Mouse (Mus musculus) erythroblast, embryonic 14.5 days (primary cell): Measurements from ENCODE around the gene Mapt. TPM values are rescaled to one million over a fixed set of nuclear protein-coding genes. Genes with fewer than 3 reads are reported as not detected.
"Not testable (repeated sequence)": the region's sequence is repeated elsewhere in the genome, so short reads cannot be mapped to it uniquely, and the experiment has no call there.

Source experiments
- H3K27me3 ChIP-seq: 2 replicates; pipeline ENCODE4 v1.6.1; 2012; ENCODE audit warnings: inconsistent platforms; ENCODE audit not compliant: control insufficient read depth
- H3K36me3 ChIP-seq: 2 replicates; pipeline ENCODE4 v1.6.1; 2012; ENCODE audit warnings: mild to moderate bottlenecking, inconsistent platforms; ENCODE audit not compliant: control insufficient read depth
- H3K4me1 ChIP-seq: 2 replicates; pipeline ENCODE4 v1.6.1; 2012; ENCODE audit warnings: inconsistent platforms; ENCODE audit not compliant: control insufficient read depth
- H3K4me3 ChIP-seq: replicated peaks from 2 replicates; pipeline ENCODE3; 2012; ENCODE audit warnings: moderate library complexity, mild to moderate bottlenecking, inconsistent platforms
- H3K9me3 ChIP-seq: 2 replicates; pipeline ENCODE4 v1.6.1; 2012; ENCODE audit warnings: low read length, inconsistent platforms, mixed read lengths; ENCODE audit not compliant: control insufficient read depth
- GATA1 ChIP-seq: IDR thresholded peaks from 2 replicates; pipeline ENCODE4 v1.6.1; 2012; ENCODE audit warnings: low read length, inconsistent platforms, mixed read lengths
- TAL1 ChIP-seq: IDR thresholded peaks from 3 replicates; pipeline ENCODE4 v1.6.1; 2012; ENCODE audit warnings: low read length, inconsistent platforms, mixed read lengths
- polyA plus RNA-seq: library from polyadenylated mRNA; stranded (reverse); fragments of >175 nt; gene quantifications from 2 replicates; pipeline ENCODE4 v1.2.3, GENCODE M21; 2012

Mapt gene
- polyA plus RNA-seq, 1 experiment, result not detected

GRCm38 (mm10) chr11:104230066-104230778 is 968 bp upstream of the Mapt start:
- TF ChIP-seq GATA1 (no peak), TAL1 (no peak)
- peaks cover 62% of the 10 kb centered on the region for H3K27me3 ChIP-seq

DNA sequence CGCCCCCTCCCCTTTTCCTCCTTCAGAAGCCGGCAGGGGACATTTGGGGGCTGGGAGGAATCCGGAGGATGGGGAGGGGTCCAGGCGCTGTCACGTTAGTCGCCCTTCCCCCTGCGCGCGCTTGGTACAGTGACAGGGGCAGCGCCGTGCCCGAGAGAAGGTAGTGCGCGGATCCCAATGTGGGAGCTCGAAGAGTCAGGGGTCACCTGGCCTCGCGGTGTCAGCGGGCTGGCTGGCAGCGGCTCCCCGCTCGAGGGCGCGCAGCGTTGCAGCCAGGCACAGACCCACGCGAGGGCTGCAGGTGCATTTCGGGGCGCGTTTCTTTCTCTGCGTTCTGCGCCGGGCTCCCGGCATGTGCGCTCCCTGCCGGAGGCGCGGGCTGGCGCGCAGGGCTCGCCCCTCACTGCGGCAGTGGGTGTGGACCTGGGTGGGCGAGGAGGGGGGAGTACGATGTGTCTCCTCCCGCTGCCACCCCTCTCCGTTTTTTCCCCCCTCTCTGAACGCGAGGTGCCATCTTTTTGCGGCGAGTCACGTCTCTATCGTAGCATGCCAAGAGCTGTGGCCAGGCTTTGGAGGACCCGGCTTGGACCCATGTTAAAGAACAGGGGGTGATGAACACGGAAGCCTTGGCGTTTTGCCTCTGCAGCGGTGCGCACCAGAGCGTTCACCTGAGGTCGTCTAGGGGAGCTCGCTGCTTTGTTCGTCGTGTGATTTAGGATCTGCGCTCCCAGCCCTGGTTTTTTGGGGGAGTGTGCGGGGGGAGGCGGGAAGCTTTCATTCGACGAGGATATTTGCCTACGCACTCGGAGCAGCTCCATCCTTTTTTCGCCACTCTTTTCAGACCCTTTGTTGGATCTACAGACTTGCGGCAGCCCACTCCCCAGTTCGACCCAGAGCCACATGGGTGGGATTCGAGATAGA is 1.2 kb downstream of the Mapt start:
- Histone ChIP-seq H3K4me3 (no peak overlapping the region), H3K9me3 (no peaks in the 10 kb centered on the region; the same call in 1 of the 2 replicates), H3K27me3 (peaks cover 79% of the 10 kb centered on the region), H3K4me1 (peaks cover 16% of the 10 kb centered on the region), H3K36me3 (no peaks in the 10 kb centered on the region)
- TF ChIP-seq TAL1 (no peak), GATA1 (no peak)

More at GRCm38 (mm10) chr11:104230066-104230778, 968 bp upstream of the Mapt start:
- Histone ChIP-seq H3K4me3 (no peak overlapping the region), H3K9me3 (no peaks in the 10 kb centered on the region; the same call in 1 of the 2 replicates), H3K4me1 (peaks cover 16% of the 10 kb centered on the region), H3K36me3 (no peaks in the 10 kb centered on the region)

- H3K4me1 ChIP-seq, result peaks cover 16% of the 10 kb centered on the region
Measured at GRCm38 (mm10) chr11:104233101-104233500, 1.9 kb downstream of the Mapt start.

DNA sequence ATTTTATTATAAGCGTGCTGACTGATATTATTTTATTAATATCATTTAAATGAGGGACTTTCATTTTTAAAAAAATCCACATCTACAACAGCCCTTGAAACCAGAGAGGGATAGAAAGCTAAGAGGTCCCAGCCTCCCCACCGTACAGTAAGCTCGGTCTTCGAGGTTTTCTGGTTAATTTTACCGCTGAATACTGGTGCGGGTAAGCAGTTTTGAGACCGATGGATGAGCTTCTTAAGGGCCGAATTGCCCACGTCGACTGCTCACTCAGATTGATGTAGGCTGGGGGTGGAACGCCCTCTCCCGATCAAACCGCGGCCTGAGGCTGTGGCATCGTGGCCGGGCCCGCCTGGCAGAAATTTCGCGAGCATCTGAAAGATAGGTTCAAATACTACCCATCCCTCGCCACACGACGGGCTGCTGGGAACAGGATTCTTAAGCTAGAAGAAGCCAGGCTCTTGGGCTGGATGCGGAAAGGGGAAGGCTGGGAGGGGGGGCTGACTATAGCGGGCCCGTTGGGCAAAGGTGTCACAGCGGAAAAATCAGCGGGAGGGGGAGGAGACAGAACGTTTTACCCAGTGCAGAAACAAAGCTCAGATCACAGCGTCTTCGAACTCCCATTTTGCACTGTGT is 2.5 kb downstream of the Mapt start:
- Histone ChIP-seq H3K36me3 (no peaks in the 10 kb centered on the region), H3K27me3 (peaks cover 79% of the 10 kb centered on the region), H3K4me3 (no peak overlapping the region), H3K9me3 (no peaks in the 10 kb centered on the region; the same call in 1 of the 2 replicates), H3K4me1 (peaks cover 16% of the 10 kb centered on the region)
- TF ChIP-seq TAL1, result no peak
- no peak for TF ChIP-seq GATA1

More at GRCm38 (mm10) chr11:104233101-104233500, 1.9 kb downstream of the Mapt start:
- no peak overlapping the region for H3K4me3 ChIP-seq
- no peaks in the 10 kb centered on the region; the same call in 1 of the 2 replicates for H3K9me3 ChIP-seq
- no peaks in the 10 kb centered on the region for H3K36me3 ChIP-seq
- H3K27me3 ChIP-seq, result peaks cover 79% of the 10 kb centered on the region
- TF ChIP-seq GATA1 (no peak), TAL1 (no peak)

- H3K27me3 ChIP-seq, result peaks cover 72% of the 10 kb centered on the region
Measured at GRCm38 (mm10) chr11:104234680-104235079, 3.5 kb downstream of the Mapt start.

GRCm38 (mm10) chr11:104235881-104236280 is 4.7 kb downstream of the Mapt start:
- no peaks in the 10 kb centered on the region for H3K36me3 ChIP-seq
- H3K27me3 ChIP-seq, result peaks cover 61% of the 10 kb centered on the region
- TF ChIP-seq TAL1 (no peak), GATA1 (no peak)
- peaks cover 14% of the 10 kb centered on the region for H3K4me1 ChIP-seq
- H3K9me3 ChIP-seq, result no peaks in the 10 kb centered on the region; the same call in 1 of the 2 replicates
- H3K4me3 ChIP-seq, result no peak overlapping the region

More at GRCm38 (mm10) chr11:104234680-104235079, 3.5 kb downstream of the Mapt start:
- H3K4me1 ChIP-seq, result peaks cover 16% of the 10 kb centered on the region
- H3K4me3 ChIP-seq, result no peak overlapping the region
- no peak for TF ChIP-seq GATA1
- TF ChIP-seq TAL1, result no peak
- H3K9me3 ChIP-seq, result no peaks in the 10 kb centered on the region; the same call in 1 of the 2 replicates
- H3K36me3 ChIP-seq, result no peaks in the 10 kb centered on the region

- Histone ChIP-seq H3K27me3 (peaks cover 48% of the 10 kb centered on the region), H3K4me3 (no peak overlapping the region), H3K4me1 (peaks cover under 1% of the 10 kb centered on the region), H3K9me3 (no peaks in the 10 kb centered on the region; the same call in 1 of the 2 replicates), H3K36me3 (no peaks in the 10 kb centered on the region)
- TF ChIP-seq GATA1 (no peak), TAL1 (no peak)
Measured at GRCm38 (mm10) chr11:104237226-104237625, 6.0 kb downstream of the Mapt start.

DNA sequence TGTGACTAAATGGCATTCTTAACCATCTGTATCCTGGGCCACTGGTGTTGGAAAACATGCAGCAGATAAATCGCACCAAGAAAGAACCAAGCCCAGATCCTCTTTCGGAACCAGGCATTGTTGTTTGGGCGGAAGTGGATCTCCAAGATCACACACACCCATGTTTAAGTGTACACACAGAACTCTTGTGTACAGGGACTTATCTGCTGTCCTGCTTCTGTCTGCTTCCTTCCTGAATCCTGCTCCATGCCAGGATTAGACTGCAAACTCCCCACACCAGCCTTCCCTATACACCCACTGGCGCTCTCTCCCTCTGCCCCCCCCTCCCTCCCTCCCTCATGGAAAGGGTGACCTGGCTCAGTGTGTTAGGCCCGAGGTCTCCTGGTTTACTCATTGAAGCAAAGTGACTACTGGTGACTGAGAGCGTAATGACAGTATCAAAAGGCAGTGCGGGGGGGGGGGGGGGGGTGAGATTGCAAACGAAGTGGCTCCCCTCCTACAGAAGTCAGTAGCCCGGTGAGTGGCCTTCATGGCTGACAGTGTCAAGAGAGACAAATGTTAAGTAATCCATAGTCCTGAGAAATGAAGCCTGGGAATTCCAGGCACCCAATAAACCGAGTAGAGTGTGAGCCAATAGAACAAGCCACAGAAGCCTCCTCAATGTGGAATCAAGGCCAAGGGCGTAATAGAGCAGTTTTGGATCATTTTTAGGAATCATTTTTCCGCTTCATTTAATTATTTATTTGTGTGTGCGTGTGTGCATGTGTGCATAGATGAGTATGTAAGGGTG is 7.0 kb downstream of the Mapt start:
- TF ChIP-seq TAL1 (no peak), GATA1 (no peak)
- H3K4me1 ChIP-seq, result no peaks in the 10 kb centered on the region
- H3K27me3 ChIP-seq, result peaks cover 38% of the 10 kb centered on the region
- H3K36me3 ChIP-seq, result no peaks in the 10 kb centered on the region
- H3K9me3 ChIP-seq, result no peaks in the 10 kb centered on the region
- no peak overlapping the region for H3K4me3 ChIP-seq

GRCm38 (mm10) chr11:104245478-104245877 is 14.3 kb downstream of the Mapt start:
- H3K9me3 ChIP-seq, H3K27me3 ChIP-seq, H3K4me3 ChIP-seq, H3K4me1 ChIP-seq, H3K36me3 ChIP-seq: not testable (repeated sequence)
